26 mouse cellular contexts compared by ENCODE assay signal in the genomic region with DNA sequence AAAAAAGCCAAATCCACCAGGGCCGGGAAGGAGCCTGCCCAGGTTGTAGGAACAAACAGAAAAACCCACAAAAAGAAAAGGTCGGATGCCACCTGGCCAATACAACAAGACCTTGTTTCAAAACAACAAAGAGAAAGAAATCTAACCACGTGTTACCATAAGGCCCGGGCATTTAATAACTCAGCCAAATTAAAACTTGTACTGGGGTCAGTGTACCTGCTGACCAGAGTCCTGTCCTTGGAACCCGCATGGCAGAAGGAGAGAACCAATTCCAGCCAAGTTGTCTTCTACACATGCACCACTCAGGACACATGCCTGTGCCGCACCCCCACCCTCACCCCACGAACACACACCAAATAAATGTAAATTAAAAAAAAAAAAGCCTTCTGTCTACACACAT. TPM values are rescaled to one million over a fixed set of nuclear protein-coding genes. Genes with fewer than 3 reads are reported as not detected.
"Had no signal": no experiment of that assay in that cellular context is flagged by ENCODE, and none has a peak within 500 bp of the region (broad histone marks: within the 10 kb centered on the region; RNA-seq: fewer than 3 reads in every experiment).

No protein-coding gene starts in this region.

- H3K9ac ChIP-seq: intestine, embryonic 15.5 days; limb, embryonic 12.5 days; limb, embryonic 15.5 days; lung, embryonic 14.5 days; midbrain, embryonic 12.5 days; midbrain, embryonic 15.5 days; neural tube, embryonic 12.5 days; neural tube, embryonic 15.5 days had no signal

- H3K9me3 ChIP-seq: intestine, embryonic 15.5 days; limb, embryonic 12.5 days; limb, embryonic 15.5 days; midbrain, embryonic 12.5 days; midbrain, embryonic 15.5 days; neural tube, embryonic 12.5 days; neural tube, embryonic 15.5 days had no signal

- H3K4me3 ChIP-seq: intestine, embryonic 15.5 days; layer of hippocampus, adult 2 months; left cerebral cortex, adult 2 months; limb, embryonic 12.5 days; limb, embryonic 15.5 days; midbrain, embryonic 12.5 days; midbrain, embryonic 15.5 days; neural tube, embryonic 12.5 days; neural tube, embryonic 15.5 days had no signal

- ATAC-seq: hindbrain, embryonic 16.5 days; intestine, embryonic 15.5 days; lung, postnatal 0 days; midbrain, embryonic 15.5 days had no signal

- H3K36me3 ChIP-seq: intestine, embryonic 15.5 days; limb, embryonic 15.5 days; midbrain, embryonic 12.5 days; midbrain, embryonic 15.5 days; neural tube, embryonic 12.5 days; neural tube, embryonic 15.5 days had no signal

- H3K27me3 ChIP-seq: intestine, embryonic 15.5 days; limb, embryonic 12.5 days; limb, embryonic 15.5 days; midbrain, embryonic 12.5 days; midbrain, embryonic 15.5 days; neural tube, embryonic 12.5 days; neural tube, embryonic 15.5 days had no signal

- DNase-seq: kidney, adult 18-20 months; layer of hippocampus, postnatal 36 days; lung, embryonic 14.5 days; right cerebral cortex, adult 18-20 months; right cerebral cortex, postnatal 14 days; right cerebral cortex, postnatal 4 days; thymus, adult 2 months; thymus, postnatal 14 days; thymus, postnatal 4 days had no signal

- H3K27ac ChIP-seq: intestine, embryonic 15.5 days; layer of hippocampus, adult 2 months; left cerebral cortex, adult 2 months; limb, embryonic 12.5 days; limb, embryonic 15.5 days; macrophage; midbrain, embryonic 12.5 days; midbrain, embryonic 15.5 days; neural tube, embryonic 12.5 days; neural tube, embryonic 15.5 days; stomach, postnatal 0 days had no signal

- H3K4me2 ChIP-seq: intestine, embryonic 15.5 days; limb, embryonic 12.5 days; limb, embryonic 15.5 days; lung, embryonic 14.5 days; midbrain, embryonic 12.5 days; midbrain, embryonic 15.5 days; neural tube, embryonic 12.5 days; neural tube, embryonic 15.5 days had no signal

RNA-seq across cellular contexts. Expression of a gene that starts 39.0 kb away (rescaled TPM):
- total RNA-seq: layer of hippocampus, adult 2 months; layer of hippocampus, postnatal 10 days; layer of hippocampus, postnatal 36 days; left cerebral cortex, adult 2 months; left cerebral cortex, postnatal 10 days; left cerebral cortex, postnatal 36 days; megakaryocyte, adult 5-6 weeks had no signal
- polyA plus RNA-seq: lung, embryonic 14.5 days; macrophage; stomach, postnatal 0 days had no signal

RNA-seq across cellular contexts. Expression of a gene that starts 57.4 kb away (rescaled TPM):
- total RNA-seq: megakaryocyte, adult 5-6 weeks had no signal
- polyA plus RNA-seq: macrophage had no signal
